Mouse (Mus musculus): Measurements from ENCODE around the gene Dok4.

Dok4 gene

GRCm38 (mm10) chr8:94876197-94876730, at the start of gene Dok4:
Gene Dok4, minus strand, starts transcription at chr8:94876330.
- DNase-seq, result peak; percentile 97

- no peak for DNase-seq
These were observed 47.3 kb upstream of the Dok4 start, which contains the start of gene Adgrg5 for GRCm38 (mm10) chr8:94923405-94923804. Gene Adgrg5, plus strand, starts transcription at chr8:94923694.

- DNase-seq, result peak; percentile 56
These were observed 46.5 kb upstream of the Dok4 start for GRCm38 (mm10) chr8:94922602-94923001.

DNA sequence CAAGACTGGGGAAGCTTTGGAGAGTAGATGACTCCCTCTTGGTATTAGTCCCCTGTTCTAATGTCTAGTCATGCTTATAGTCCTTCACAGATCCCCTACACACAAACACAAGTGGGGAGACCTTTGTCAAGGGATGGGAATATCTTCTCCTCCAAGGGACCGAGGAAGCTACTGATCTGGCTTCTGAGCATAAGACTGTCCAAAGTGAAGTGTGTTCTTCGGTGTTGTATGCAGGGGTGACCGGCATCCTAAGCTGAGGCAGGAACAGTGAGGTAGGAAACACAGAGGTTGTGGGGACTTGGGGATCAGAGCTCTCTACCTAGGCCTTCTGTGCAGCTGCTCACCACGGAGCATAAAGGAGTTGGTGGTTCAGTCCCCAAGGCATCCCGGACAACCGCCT, 46.0 kb upstream of the Dok4 start:
- DNase-seq, result no peak

GRCm38 (mm10) chr8:94919256-94919655, 43.1 kb upstream of the Dok4 start:
- no peak for DNase-seq

- DNase-seq, result peak; percentile 59
These were observed 41.8 kb upstream of the Dok4 start, which contains the start of gene Ccdc102a for GRCm38 (mm10) chr8:94917851-94918495. Gene Ccdc102a, minus strand, starts transcription at chr8:94918098.

GRCm38 (mm10) chr8:94917352-94917751, 41.2 kb upstream of the Dok4 start:
- peak; percentile 92 for DNase-seq

GRCm38 (mm10) chr8:94916960-94917324, 40.8 kb upstream of the Dok4 start:
- no peak for DNase-seq

DNA sequence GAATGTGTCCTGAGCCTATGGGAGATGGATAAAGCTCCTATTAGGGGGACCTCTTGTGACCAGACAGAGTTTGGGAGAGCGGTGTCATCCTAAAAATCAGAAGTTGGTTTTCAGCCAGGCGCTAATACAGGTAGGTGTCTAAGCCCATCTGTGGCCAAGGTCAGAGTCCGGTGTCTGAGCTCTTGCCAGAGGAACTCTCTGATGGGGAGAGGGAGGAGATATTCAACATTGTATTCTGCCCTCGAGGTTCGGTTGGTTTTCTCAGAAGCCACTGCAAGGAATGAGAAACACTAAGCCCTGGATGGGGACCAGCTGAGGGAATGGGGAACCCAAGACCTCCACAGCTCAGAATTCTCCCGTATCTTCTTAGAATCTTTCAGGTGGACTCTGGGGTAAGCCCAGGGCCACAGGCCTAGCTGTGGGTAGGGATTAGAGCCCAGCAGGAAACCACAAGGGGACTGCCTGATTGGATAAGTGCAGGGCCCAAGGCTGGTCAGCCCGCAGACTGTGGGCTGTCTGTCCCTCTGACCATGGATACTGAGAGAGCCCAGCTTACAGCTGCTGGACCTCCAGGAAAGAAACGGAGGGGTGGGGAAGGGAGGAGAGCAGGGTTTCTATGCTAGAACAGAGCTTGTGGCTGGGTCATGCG, 40.3 kb upstream of the Dok4 start:
- DNase-seq, result no peak

- DNase-seq, result no peak
These were observed 38.6 kb upstream of the Dok4 start for GRCm38 (mm10) chr8:94914701-94915101.

DNA sequence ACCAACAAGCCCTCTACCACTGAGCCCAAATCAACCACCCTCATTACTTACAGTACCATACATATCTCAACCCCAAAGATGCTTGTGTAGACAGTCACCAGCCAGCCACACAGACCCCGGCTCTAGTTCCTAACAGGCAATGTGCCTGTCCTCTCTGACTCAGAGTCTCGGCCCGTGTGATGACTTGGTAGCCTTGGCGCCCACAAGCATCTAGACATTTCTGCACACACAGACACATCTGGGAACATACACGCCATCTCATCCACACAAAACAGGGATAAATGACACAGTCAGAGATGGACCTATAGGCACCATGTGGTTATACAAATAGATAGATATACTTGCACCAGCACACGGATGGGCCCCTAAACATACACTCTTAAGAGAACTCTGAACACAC, 38.1 kb upstream of the Dok4 start:
- DNase-seq, result no peak

- peak; percentile 75 for DNase-seq
These were observed 37.0 kb upstream of the Dok4 start for GRCm38 (mm10) chr8:94913061-94913660.

DNA sequence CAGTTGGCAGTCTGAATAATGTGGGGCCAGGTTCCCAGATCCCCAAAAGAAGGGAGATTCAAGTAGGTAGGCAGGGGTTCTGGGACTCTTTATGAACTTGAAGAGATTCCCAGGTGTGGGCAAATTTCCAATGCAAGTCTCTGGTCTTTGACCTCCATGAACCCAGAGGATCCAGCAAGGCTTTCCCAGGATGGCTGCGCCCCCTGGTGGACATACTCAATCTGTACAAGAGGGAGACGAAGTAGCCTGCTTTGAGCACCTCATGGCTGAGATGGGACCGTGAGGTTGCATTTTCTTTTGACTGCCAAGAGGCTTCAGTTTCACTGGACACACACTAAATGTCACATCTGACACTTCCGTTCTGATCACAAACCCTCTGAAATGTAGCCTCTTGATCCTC, 32.7 kb upstream of the Dok4 start:
- peak; percentile 93 for DNase-seq

GRCm38 (mm10) chr8:94907591-94908300, 31.6 kb upstream of the Dok4 start:
- no peak for DNase-seq

DNA sequence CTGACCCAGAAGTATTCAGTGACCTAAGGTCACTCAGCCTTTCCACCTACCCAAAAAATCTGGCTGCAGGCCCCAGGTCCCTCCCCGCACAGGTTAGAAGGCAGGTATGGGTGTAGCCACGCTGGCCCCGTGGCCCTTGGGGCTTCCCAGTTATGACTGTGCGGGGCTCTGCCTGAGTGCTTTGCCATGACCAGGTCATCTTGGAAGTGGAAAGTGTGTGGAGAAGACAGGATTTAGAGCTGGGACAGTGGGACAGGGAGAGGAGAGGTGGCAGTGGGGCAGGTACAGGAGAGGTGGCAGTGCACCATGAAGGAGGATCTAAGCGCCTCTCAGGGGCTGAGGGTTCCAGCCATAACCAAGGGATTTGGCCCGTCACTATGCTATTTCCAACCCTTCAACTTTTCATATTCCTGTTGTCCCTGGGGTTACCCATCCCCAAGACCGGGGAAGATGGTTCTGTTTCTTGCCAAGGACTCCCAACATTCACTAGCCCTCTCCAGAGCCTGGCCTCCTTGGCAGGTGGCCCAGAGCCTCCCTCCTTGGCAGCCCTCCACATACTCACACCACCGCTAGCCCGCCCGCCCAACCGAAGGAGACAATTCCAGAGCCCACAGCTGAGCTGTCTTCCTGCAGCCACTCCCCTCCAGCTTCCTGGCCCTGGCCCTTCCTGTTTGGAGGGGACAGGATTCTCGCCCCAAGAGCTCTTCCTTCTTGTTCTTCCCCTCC, 28.5 kb upstream of the Dok4 start:
- DNase-seq, result peak; percentile 52

GRCm38 (mm10) chr8:94903709-94904108, 27.6 kb upstream of the Dok4 start:
- no peak for DNase-seq

- peak; percentile 61 for DNase-seq
These were observed 24.9 kb upstream of the Dok4 start for GRCm38 (mm10) chr8:94901031-94901430.

- no peak for DNase-seq
These were observed 24.5 kb upstream of the Dok4 start for GRCm38 (mm10) chr8:94900617-94901016.

DNA sequence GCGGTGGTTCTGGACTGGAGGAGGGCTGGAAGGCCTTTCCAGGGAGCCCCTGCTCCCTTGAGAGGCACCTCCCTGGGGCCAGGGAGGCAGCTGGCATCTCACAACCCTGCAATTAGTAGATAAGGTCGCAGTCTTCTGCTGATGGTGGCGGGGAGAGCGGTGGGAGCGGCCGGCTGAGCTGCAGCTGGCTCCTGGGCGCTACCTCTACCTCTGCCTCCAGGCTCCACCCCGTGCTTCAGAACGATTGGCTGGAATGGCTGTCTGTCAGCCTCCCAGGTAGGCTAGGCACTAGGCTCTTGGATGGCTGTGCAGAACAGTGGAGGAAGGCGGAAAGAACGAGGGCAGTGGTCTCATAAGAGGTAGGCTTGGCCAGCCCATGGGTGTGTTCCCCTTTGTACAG, 23.1 kb upstream of the Dok4 start:
- DNase-seq, result peak; percentile 97

- DNase-seq, result no peak
These were observed 16.8 kb upstream of the Dok4 start for GRCm38 (mm10) chr8:94892917-94893316.

DNA sequence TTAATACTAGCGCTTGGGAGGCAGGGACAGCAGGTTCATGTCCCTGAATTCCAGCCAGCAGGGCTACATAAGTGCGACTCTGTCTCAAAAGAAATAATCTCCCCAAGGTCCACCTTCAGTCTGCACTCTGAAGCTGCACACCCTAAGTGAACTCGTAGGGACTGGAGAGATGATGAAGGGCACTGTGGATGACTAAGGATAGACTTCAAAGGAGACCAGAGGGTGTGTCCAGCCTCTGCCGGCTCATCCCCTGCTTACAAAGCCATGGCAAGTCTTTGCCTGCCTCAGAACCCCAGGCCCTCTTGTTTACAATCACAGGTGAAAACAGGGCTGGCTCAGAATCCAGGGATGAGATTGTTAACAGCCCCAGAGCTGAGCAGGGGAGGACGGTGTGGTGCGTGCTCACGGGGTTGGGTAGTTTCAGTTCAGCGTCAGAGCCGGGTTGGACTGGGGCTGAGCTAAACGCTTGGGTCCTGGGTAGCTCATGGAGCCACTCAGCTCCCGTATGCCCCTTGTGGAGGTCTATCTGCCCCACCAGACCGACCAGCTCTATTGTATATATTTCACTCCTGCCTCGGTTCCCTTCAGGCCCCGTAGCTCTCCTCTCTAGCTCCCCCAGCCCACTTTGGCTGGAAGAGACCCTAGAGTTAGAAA, 12.4 kb upstream of the Dok4 start:
- peak; percentile 52 for DNase-seq

DNA sequence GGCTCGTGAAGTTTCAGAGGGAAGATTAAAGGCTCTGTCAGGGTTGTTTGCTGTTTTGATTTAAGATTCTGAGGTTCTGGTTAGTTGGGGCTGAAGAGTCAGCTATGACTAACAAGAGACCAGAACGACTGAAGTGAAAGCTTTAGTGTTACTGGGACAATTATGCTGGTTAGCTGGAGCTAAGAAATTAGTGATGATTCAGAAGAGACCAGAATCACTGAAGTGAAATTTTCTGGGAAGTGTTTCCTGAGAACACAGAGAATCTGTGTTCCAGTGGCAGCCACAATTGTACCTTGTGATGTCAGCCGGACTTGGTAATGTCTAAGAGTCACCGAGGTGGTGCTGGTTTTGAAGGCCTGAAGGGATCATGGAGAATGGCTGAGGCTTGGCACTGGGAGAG, 4.6 kb upstream of the Dok4 start:
- no peak for DNase-seq

Data from liver (tissue).